Mouse (Mus musculus) kidney, adult 8-10 months (tissue): Measurements from ENCODE around the gene Fam217b.

ENCODE experiments used
- DNase-seq, 2 experiments: peaks; one replicate each; pipeline ENCODE4 v3.0.0; 2022

The Fam217b gene

DNA sequence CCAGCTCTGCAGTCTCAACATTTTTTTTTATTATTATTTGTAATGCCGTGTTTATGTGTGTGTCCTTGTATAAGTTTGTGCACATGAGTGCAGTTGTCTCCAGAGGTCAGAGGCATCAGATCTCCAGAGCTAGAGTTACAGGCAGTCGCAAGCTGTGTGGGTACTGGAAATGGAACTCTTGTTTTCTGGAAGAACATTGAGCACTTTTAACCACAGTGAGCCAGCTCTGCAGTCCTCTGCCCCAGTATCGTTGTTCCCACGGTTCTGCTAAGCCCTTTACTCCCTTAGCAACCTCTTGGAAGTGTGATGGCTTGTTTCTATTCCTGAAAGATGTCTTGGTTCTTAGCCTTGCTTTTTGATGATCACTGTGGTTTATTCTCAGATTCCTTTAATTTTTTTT lies 35.1 kb downstream of the Fam217b start:
- DNase-seq: no peak

DNA sequence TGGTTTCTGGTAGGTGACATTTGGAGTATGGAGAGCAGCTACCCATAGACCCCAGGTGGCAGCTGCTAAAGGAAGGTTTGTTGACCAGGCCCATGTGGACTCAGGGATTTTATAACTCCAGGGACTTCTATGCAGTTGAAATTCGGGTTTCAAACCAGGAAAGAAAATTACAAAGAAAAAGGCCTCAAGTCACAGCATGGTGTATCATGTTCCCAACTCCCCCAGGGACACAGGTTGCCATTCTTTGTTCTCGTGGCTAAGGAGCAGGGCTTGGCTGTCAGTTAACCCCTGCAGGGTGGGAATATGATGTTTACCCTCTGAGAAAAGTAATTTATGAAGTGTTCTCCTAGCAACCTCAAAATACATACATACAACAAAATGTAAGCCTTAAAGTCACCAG lies 35.9 kb downstream of the Fam217b start:
- no peak for DNase-seq

DNA sequence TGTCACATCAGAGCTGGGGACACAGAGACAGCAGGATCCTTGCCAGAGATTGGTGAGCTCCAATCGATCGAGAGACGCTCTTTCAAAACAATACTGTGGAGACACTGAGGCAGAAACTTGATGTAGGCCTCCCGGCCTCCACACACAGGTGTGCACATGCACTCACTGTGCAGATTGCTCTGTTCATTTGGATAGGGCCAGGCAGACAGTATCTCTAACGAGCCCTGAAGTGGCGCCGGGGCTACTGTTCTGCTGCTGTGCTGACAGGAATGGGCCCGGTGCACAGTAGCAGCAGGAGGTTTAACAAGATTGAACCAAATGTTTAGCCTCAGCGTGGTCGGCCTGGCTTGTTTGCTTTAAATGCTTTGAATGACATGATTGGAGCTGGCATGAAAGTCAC lies 36.6 kb downstream of the Fam217b start:
- DNase-seq: no peak

DNA sequence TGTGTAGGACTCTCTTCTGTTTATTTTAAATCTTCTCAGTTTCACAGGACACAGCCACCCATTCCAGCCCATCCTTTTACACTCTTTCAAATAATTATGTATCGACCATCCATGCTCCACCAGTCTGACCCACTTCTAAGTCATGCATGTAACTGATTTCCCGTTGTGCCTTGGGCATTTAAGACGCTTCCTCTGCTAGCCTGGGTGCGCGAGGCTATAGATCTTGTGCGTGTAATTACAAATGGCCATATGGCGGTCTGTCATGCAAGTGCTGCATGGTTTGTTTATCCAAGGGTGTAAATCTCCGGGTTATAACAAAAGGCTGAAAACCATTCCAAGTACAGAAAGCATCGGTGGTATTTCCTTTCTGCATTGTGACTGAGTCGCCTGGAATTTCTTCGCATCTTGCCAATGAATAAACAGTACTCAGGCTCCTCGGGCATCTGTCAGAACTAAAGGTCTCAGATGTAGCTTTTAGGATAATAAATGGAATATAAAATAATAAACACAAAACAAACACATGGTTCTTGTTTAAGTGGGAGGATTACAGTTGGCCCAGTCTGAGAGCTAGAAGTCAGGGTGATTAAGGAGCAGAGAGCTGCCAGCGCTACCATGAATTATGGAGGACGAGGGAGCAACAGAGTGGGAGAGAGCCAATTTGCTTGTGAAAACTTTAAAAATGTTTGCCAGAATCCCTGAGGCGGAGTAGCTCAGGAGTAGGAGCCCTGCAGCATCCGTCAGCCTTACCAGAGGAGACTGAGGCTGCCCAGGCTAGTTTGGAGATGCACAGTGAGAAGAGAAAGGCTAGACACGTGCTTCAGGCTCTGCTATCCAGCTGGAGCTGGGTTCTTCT lies 40.6 kb downstream of the Fam217b start:
- peak in 1 of 2 experiments; percentile 6 for DNase-seq

DNA sequence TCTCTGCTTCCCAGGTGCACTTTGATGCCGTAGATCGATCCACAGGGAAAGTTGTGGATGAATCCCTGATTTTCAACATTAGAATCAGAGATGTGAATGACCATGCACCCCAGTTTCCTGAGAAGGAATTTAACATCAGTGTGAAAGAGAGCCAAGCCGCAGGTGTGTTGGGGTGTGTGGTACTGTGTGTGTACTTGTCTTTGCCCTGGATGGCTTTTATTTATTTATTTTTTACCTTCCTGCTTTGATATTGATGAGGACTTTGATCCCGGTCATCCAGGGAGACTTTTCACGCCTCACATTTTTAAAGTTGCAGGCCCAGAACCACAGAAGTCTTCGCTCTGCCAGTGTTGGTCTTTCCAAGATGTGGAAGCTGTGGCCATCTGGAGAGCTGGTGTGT lies 43.1 kb downstream of the Fam217b start:
- no peak for DNase-seq

DNA sequence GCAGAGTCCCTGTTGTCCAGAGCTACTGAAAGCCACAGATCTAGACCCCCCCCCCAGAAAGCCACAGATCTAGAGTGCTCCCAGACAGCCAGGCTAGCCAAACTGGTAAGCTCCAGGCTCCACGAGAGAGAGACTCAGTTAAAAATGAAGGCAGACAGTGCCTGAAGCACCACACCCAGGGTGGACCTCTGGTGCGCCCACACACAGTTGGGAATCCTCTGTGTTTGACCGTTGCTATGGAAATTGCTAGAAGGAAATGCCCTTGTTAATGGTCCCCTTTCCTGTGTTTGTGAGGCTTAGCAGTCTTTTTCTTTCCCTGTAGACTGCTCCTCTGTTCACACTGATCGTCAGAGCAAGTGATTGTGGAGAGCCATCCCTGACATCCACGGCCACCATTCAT lies 46.0 kb downstream of the Fam217b start:
- DNase-seq: no peak

DNA sequence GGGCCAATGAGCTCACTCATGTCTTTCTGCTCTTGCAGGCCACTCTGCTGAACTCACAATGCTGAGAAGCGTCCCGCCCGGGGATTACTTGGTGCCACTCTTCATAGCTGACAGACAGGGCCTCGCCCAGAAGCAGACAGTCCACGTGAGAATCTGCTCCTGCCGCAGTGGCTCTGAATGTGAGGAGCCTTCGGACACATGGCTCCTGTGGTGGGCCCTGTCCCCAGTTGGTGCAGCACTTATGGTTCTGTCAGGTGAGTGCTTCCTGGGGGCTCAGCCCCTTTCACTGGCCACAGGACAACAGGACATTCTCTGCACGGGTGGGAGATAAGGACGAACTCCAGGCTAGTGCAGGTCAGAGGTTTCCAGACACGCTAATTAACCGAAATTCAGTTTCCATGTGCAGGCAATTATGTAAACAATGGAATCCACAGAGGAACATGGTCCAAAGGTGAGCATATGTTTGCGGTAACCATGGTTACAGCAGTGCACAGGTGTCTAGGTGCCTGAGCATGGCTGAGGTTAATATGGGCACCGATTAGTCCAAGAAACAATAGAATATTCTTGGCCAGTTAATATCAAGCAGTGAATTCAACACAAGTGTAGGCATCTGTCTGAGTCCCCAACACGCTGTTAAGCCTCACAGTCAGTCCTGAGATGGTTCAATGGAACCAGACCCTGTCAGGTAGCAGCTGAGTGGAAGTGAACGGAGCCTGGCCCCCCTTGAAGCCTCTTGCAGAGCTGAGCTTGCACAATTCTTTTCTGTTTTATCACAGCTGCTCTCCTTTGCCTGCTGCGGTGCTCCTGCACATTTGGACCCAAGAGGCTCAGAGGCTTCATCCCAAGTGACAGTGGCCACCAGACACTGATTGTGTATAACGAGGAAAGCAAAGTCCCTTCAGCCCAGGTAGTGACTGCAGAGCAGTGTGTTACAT lies 57.5 kb downstream of the Fam217b start:
- DNase-seq: no peak

DNA sequence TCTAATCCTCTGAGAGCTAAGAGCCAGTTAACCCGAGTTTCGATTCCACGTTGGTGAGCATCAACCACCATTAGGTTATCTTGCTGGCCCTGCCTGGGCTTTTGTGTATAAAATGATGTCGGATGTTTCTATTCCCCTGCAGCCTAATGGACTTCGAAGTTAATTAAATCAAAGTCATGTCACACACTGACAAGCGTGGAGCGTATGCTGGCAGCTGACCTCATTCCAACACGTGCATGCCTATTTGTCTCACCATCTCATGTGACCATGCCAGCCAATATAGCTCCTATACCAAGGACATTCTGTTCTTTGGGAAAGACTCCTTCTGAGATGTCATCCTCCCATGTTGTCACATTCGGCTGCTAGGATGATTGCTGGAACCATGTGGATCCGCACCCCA lies 59.6 kb downstream of the Fam217b start:
- no peak for DNase-seq
